Mouse (Mus musculus) T-cell, adult 2 months (primary cell): ENCODE results near the gene Gm26938.

Experiments used
- DNase-seq: peaks from one replicate; pipeline ENCODE4 v3.0.0; 2022; ENCODE audit warnings: low spot score

Gene Gm26938

DNA sequence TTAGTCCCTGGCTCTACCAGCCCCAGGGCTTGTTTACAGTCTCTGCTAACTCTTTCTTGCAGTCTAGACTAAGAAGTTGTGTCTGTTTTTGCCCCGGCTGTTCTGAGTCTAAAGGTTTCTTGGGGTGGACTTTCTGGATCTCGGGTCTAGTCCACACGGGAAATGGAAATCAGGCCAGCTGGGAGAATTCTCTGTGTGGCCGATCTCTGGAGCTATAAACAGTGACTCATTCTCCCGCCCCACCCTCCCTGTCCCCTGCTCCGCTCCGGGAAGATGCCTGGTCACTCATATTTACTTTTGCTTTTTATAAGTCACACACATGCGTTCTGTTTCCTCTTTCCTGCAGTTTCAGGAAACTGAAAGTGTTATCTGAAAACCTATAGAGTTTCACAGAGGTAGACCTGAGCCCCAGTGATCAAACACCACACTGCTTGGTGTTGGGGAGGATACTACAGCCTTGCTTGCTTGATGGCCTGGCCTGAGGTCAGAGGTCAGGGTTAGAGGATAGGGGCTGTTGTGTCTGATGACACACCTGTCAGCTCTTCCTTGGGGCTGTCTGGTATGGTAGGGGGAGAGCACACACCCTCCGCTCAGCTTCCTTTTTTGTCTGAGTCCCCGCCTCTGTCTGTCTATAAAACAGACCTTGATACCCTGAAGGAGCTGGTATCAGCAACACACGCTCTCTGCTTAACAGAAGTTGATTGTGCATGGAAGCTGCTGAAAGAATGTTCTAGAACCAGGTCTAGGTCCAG lies 32.7 kb downstream of the Gm26938 start:
- DNase-seq = no peak

DNA sequence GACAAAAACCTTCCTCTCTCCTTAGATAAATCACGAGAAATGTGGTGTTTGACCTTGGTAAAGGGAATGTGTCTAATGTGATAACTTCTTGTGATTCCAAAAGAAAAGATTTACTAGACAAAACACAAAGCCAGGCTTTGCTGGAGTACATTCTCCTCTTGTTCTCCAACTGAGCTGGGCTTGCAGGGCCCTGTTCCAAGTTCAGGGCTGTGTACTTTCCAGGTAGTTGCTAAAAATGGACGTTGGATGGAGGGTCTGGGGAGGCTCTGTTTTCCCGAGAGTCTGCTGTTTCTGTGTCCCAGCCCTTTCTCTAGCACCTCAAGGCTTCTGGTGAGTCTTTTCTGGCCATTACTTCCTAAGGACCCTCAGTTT lies 33.3 kb downstream of the Gm26938 start:
- no peak for DNase-seq

DNA sequence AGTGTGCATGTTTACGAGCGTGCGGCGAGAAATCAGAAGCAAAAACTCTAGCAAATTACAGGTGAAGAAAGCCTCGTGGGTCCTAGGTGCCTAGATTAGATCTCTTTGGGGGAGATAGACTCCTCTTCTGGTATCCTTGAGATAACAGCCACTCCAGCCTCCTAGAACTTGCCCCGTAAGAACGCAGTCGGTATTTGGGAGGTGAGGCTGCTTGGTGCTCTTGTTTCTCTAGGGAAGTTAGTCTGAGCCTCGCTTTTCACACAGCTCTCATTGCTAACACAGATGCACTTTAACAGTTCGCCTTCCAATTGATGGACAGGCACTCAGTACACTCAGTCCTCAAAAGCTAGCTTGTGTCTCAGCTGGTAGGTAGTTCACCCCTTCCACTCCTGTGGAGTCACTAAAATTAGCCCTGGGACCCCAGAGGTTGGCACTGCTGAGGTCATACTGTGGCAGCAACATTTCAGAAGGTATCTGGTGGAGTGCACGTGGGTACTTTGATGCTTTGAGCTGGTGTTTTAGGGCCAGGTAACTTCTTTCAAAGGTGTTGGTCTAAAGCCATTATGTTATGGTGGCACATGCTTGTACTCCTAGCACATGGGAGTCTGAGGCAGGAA lies 33.9 kb downstream of the Gm26938 start:
- DNase-seq = no peak

DNA sequence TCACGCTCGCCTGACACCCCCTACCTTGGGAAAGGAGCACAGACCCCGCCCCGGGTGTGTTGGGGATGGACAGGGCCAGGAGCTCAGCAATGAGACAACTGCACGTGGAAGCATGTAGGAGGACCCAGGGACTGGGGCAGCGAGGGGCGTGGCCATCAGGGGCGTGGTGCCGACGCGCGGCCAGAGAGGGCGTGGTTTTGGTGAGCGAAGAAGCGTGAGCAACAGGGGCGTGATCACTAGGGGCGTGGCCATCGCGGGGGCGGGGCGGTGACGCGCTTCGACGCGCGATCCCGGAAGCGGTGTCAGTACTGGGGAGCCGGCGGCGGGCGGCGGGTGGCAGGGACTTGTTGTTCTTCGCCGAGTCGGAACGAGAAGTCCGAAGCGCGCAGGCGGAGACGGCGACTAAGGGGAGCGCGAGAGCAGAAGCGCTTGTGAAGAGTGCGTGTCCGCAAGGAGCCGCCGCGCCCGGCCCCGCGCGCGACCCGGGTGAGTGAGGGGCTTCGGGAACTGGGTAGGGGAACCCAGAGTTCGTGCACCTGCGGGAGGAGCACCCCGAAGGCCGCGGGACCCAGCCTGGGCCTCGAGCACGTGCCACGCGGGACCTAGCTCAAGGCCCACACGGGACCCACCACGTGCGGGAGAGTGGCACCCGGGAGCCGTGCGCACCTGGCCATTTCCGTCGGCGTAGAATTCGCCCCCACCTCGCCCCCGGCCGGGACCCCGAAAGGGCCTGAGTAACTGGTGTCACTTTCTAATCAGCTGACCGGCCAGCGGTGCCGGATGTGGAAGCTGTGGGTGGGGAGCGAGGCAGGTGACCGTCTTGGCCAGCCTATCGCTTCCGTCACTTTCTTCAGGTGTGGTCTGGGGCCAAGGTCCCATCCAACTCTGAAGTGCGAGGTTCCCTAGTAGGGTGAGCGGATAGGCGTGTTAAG lies 34.7 kb downstream of the Gm26938 start, which contains the start of gene Mafk:
TSS of gene Mafk (plus strand) at position 287 of the 932 bp plus-strand sequence.
- peak; percentile 98 for DNase-seq

DNA sequence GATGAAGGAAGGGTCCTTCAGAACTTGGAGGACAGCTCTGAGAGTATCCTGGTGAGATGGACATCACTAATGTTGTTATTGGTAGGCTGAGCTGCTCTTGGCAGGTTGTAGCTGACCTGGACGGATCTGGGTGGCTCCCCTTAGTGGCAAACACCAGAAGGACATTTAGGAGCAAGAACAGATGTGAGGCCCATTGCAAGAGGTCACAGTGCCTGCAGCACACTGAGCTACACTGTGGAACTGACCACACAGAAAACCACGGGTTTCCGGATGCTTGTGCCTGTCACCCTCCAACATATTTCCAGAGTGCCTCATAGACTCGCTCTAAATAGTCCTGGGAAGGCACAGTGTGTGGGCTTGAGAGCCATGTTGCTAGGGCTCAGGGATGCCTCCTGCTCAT lies 36.7 kb downstream of the Gm26938 start:
- no peak for DNase-seq

DNA sequence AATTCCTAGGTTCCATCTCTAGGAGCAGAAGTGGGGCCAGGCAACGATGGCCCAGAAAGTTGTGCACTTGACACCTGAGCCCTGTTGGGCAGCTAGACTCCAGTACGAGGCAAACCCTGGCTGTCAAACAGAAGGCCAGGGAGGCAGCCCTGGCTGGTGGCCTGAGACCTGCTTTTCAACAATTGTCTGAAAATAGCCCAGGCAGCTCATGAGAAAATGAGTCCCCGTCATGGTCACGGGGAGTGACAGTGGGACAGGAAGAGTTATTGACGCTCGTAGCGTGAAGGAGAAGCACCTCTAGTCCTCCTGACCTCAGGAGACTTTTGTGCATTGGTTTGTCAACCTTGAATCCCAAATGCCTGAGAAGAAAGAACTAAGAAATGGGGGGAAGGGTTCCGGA lies 44.8 kb downstream of the Gm26938 start:
- no peak for DNase-seq

DNA sequence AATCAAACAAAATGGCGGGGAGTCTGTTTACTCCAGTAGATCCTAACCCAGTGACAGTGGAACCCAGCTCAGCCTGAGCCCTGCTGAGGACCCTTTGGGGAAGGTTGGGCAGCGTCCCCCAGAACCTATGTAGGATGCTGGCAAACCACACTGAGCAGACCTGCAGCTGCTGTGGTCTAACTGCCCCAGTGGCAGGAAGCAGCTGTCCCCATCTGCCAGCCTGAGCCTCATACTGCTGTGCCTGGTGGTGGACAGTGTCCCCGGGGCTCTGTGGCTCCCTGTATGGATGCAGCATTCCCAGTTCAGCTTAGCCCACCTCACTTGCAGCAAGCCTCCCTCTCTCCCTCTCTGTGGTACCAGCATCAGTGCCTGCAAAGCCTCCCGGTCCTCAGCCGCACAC lies 49.2 kb downstream of the Gm26938 start:
- no peak for DNase-seq

DNA sequence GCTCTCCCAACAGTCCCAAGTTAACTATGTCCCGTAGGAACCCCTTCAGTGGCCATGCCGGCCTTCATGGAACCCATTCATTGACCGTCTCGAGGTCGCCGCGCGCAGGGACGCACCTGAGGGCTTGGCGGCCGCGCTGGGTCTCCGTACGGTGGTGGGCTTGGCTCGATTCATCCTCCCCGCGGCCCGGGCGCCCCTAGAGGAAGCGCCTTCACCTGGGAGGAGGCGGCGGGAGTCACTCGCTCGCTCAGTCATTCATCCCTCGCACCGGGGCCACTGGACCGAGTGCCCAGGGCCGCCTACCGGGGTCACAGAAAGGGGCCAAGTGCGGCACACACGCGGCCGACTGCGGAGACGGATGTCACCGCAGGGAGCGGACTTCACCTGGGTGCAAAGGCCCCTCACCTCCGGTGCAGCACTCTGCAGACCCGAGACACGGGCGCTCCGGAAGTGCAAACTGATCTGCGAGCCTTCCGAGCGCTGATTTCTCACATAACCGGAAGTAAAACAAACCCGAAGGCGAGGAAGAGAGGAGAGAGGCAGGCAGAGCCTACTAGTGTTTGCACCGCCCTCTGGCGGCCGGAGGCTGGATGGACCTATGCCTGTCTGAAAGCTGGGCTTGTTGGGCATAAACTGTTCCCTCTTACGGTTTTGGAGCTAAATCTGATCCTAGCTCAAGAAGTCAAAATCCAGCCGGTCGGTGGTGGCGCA lies 50.8 kb downstream of the Gm26938 start, which contains the start of gene Ints1:
TSS of gene Ints1 (minus strand) at position 459 of the 711 bp plus-strand sequence.
- DNase-seq = peak; percentile 94

DNA sequence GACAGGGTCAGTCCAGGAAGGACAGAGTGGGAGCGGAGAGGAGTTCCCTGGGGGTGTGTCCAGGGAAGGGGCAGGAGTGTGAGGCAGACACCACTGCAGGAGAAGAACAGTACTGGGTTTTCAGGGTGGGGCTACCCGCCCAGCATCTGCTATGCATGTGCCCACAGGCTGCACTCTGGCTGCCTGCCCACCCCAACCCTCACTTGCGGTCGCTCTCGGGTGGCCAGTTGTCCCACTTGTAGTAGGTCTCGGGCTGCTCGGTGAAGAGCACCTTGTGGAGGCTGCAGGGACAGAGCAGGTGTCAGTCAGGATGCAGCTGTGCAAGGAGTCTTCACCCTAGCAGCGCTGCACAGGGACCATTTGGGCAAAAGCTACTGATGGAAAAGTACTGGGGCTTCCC lies 58.0 kb downstream of the Gm26938 start:
- DNase-seq = no peak

DNA sequence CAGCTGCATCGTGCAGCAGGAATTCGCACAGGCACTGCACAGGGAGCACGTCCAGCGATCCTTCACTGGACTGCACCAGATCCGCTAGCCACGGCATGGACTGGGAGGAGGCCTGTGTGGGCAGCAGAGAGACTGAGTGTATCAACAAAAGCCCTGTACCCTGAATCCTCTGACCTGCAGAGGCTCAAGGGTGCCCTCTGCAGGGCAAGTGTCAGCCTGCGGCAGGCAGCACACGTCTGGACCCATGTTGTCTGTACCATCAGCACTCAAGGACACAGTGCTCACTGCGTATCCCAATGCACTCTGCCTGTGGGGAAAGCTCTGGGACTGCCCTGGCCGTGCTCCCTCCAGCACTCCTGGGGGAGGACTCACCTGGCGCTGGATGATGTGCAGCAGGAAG lies 61.9 kb downstream of the Gm26938 start:
- DNase-seq = no peak

DNA sequence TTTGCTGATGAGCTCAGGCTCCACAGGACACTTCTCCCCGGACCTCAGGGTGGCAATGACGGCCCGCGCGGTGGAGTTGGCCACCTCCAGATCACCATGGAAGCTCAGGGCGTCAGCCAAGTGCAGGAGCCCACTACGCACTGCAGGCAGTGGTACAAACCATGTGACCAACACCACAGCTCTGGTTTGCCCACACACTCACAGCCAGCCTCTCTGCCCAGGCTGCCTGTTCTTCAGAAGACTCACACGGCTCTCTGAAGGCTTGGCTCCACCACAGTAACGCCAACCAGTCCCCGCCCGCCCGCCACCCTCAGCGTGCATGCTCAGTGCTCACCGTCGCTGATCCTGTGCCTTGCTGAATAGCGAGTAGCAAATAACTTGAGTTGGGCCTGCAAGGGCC lies 68.1 kb downstream of the Gm26938 start:
- DNase-seq = no peak
